Mouse (Mus musculus) liver, postnatal 0 days (tissue): ENCODE results near the gene Ppfia3. TPM values are rescaled to one million over a fixed set of nuclear protein-coding genes. Genes with fewer than 3 reads are reported as not detected.

Source experiments
- ATAC-seq: fragments of 200-750 bp; cut with Nextera tagmentation; 2 replicates; pipeline ENCODE4 v1.8.0; 2017; ENCODE audit warnings: mild to moderate bottlenecking, moderate library complexity
- DNase-seq: peaks from one replicate; pipeline ENCODE4 v3.0.0-alpha.2; 2016
- H3K27ac ChIP-seq: fragments of 300-500 bp; sonication (generic); 2 replicates; pipeline ENCODE4 v1.5.1; 2014; ENCODE audit warnings: antibody characterized with exemption, moderate library complexity, mild to moderate bottlenecking, low read depth
- H3K27me3 ChIP-seq: fragments of 300-500 bp; sonication (generic); 2 replicates; pipeline ENCODE4 v1.6.1; 2014; ENCODE audit warnings: low read length, control low read depth, mixed read lengths; ENCODE audit not compliant: insufficient read depth
- H3K36me3 ChIP-seq: fragments of 300-500 bp; sonication (generic); replicated peaks from 2 replicates; pipeline ENCODE4 v1.6.1; 2014; ENCODE audit warnings: mild to moderate bottlenecking, control low read depth, low read length, moderate library complexity, mixed read lengths; ENCODE audit not compliant: insufficient read depth
- H3K4me1 ChIP-seq: fragments of 300-500 bp; sonication (generic); 2 replicates; pipeline ENCODE4 v1.6.1; 2014; ENCODE audit warnings: antibody characterized with exemption, mild to moderate bottlenecking, control low read depth; ENCODE audit not compliant: insufficient read depth
- H3K4me2 ChIP-seq: fragments of 300-500 bp; sonication (generic); 2 replicates; pipeline ENCODE4 v1.6.1; 2014; ENCODE audit warnings: low read depth, mild to moderate bottlenecking, low read length, moderate library complexity, mixed read lengths
- H3K4me3 ChIP-seq: fragments of 300-500 bp; sonication (generic); 2 replicates; pipeline ENCODE4 v1.5.1; 2014; ENCODE audit warnings: low read depth, low read length
- H3K9ac ChIP-seq: fragments of 300-500 bp; sonication (generic); replicated peaks from 2 replicates; pipeline ENCODE4 v1.6.1; 2014; ENCODE audit warnings: mild to moderate bottlenecking, moderate library complexity
- H3K9me3 ChIP-seq: fragments of 300-500 bp; sonication (generic); 2 replicates; pipeline ENCODE4 v1.6.1; 2016; ENCODE audit warnings: mild to moderate bottlenecking, control low read depth, low read length, mixed read lengths
- CTCF ChIP-seq: sonication (generic); IDR thresholded peaks from 2 replicates; pipeline ENCODE4 v1.5.1; 2016; ENCODE audit warnings: antibody characterized with exemption, low read depth
- EP300 ChIP-seq: IDR thresholded peaks from 2 replicates; pipeline ENCODE4 v1.6.1; 2016; ENCODE audit warnings: antibody characterized with exemption, low read depth, mild to moderate bottlenecking
- WGBS: fragments of 180-500 bp; shearing (Covaris S2); extraction: QIAGEN DNeasy Blood & Tissue Kit; methylation state at CpG from one replicate; pipeline ENCODE4 v1.1.7; 2014; ENCODE audit not compliant: insufficient replicate concordance; 5-methylcytosine and 5-hydroxymethylcytosine counted together
- polyA plus RNA-seq: library from polyadenylated mRNA; unstranded; fragments of >200 nt; fragmentation: Nextera tagmentation; extraction: Ambion mirVana; gene quantifications from 2 replicates; pipeline ENCODE4 v1.2.1, GENCODE M21; 2015

The Ppfia3 gene
- polyA plus RNA-seq, 1 experiment from 2014 or later, result not detected

GRCm38 (mm10) chr7:45356087-45356486, 10.7 kb downstream of the Ppfia3 start:
- H3K27ac ChIP-seq, result no peak overlapping the region
- ATAC-seq (no peak), DNase-seq (no peak)
- H3K36me3 ChIP-seq, result no peaks in the 10 kb centered on the region
- 37% methylated on average over 13 of the region's 13 CpGs for WGBS
- H3K9ac ChIP-seq, result no peak overlapping the region
- H3K27me3 ChIP-seq, result peaks cover 35% of the 10 kb centered on the region
- H3K4me2 ChIP-seq, result no peak overlapping the region
- H3K4me3 ChIP-seq, result no peak overlapping the region
- H3K4me1 ChIP-seq, result no peaks in the 10 kb centered on the region
- TF ChIP-seq CTCF (no peak), EP300 (no peak)
- H3K9me3 ChIP-seq, result no peaks in the 10 kb centered on the region

GRCm38 (mm10) chr7:45355318-45356020, 11.3 kb downstream of the Ppfia3 start:
- H3K4me3 ChIP-seq, result no peak overlapping the region
- H3K9ac ChIP-seq, result no peak overlapping the region
- DNase-seq, result no peak
- H3K36me3 ChIP-seq, result no peaks in the 10 kb centered on the region
- TF ChIP-seq EP300 (no peak), CTCF (no peak)
- no peaks in the 10 kb centered on the region for H3K9me3 ChIP-seq
- no peaks in the 10 kb centered on the region for H3K4me1 ChIP-seq
- H3K4me2 ChIP-seq, result no peak overlapping the region
- whole genome bisulfite sequencing, result 68% methylated on average over 15 of the region's 15 CpGs
- ATAC-seq, result no peak
- H3K27me3 ChIP-seq, result peaks cover 29% of the 10 kb centered on the region
- no peak overlapping the region for H3K27ac ChIP-seq

- 31% methylated on average over 5 of the region's 5 CpGs for WGBS
- H3K27me3 ChIP-seq, result peaks cover 17% of the 10 kb centered on the region; the same call in 1 of the 2 replicates
- no peak for TF ChIP-seq CTCF
- no peak for TF ChIP-seq EP300
- no peak overlapping the region for H3K27ac ChIP-seq
- no peaks in the 10 kb centered on the region for H3K9me3 ChIP-seq
- ATAC-seq (no peak), DNase-seq (no peak)
- H3K4me3 ChIP-seq, result no peak overlapping the region
- no peak overlapping the region for H3K9ac ChIP-seq
- H3K4me1 ChIP-seq, result no peaks in the 10 kb centered on the region
- H3K4me2 ChIP-seq, result no peak overlapping the region
- no peaks in the 10 kb centered on the region for H3K36me3 ChIP-seq
Observed at GRCm38 (mm10) chr7:45353041-45353440, 13.8 kb downstream of the Ppfia3 start.

- Histone ChIP-seq H3K4me1 (no peaks in the 10 kb centered on the region), H3K9me3 (no peaks in the 10 kb centered on the region), H3K36me3 (no peaks in the 10 kb centered on the region), H3K4me2 (no peak overlapping the region), H3K27me3 (0 out of 2 replicates have a peak, but pooled peaks cover 4% of the 10 kb centered on the region), H3K9ac (no peak overlapping the region), H3K4me3 (no peak overlapping the region), H3K27ac (no peak overlapping the region)
- no peak for DNase-seq
- WGBS, result 59% methylated on average over 13 of the region's 13 CpGs
- ATAC-seq, result no peak
- TF ChIP-seq EP300, result no peak
- TF ChIP-seq CTCF, result no peak
Observed at GRCm38 (mm10) chr7:45346905-45347304, 19.9 kb downstream of the Ppfia3 start.

GRCm38 (mm10) chr7:45343543-45343942, 23.3 kb downstream of the Ppfia3 start:
- Histone ChIP-seq H3K4me3 (no peak overlapping the region), H3K27ac (no peak overlapping the region), H3K4me2 (no peak overlapping the region), H3K27me3 (peaks cover 23% of the 10 kb centered on the region), H3K9me3 (no peaks in the 10 kb centered on the region), H3K9ac (no peak overlapping the region), H3K36me3 (no peaks in the 10 kb centered on the region), H3K4me1 (peaks cover 27% of the 10 kb centered on the region)
- ATAC-seq (no peak), DNase-seq (no peak)
- 27% methylated on average over 13 of the region's 13 CpGs for WGBS
- TF ChIP-seq EP300, result no peak
- peak; percentile 49 for TF ChIP-seq CTCF

- TF ChIP-seq CTCF (no peak), EP300 (no peak)
- H3K4me1 ChIP-seq, result peaks cover 34% of the 10 kb centered on the region
- no peaks in the 10 kb centered on the region for H3K36me3 ChIP-seq
- H3K9me3 ChIP-seq, result no peaks in the 10 kb centered on the region
- DNase-seq (no peak), ATAC-seq (no peak)
- no peak overlapping the region for H3K4me2 ChIP-seq
- H3K9ac ChIP-seq, result no peak overlapping the region
- peaks cover 35% of the 10 kb centered on the region for H3K27me3 ChIP-seq
- no peak overlapping the region for H3K4me3 ChIP-seq
- 80% methylated on average over 11 of the region's 11 CpGs for WGBS
- H3K27ac ChIP-seq, result no peak overlapping the region
Observed at GRCm38 (mm10) chr7:45342081-45342480, 24.7 kb downstream of the Ppfia3 start.
